In the genomic region with DNA sequence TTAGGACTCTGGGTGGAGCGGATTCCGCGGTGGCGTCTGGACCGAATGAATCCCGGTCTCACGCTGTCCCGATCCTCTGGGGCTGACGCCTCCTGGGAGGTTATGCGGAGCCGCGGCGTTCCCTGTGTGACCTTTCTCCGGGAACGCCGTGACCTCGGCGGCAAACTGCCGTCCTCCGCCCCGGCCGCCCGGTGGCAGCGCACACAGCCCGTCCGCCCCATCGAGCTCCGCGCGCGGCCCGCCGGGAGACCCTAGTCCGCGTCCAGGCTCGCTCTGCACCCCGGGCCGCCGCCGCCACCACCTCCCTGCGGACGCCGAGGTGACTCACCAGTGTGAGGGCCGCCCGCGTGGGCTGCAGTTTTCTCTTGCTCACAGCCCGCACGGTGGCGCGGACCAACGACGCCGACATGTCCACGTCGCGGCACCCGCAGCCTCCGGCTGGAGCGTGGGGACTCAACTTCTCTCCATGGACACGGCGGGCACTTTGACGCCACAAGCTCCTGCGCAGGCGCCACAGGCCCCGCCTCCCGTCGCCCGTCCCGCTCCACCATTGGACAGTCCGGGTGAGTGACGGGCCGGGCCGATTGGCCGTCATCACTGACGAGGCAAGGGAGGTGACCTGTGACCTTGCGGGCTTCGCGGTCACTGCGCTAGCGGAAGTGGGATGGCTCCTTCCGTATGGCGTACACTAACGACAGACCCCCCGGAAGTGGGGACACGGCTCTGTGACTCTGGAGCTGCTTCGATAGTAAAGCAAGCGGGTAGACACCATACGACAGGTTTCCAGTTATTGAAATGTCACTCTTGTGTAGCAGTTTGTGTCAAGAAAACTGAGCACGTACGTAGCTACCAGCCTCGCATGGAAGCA, we compare ENCODE assay signal across 8 mouse cellular contexts. TPM values are rescaled to one million over a fixed set of nuclear protein-coding genes. Genes with fewer than 3 reads are reported as not detected.
DNase-seq lines count a peak whose midpoint lies in the region; ATAC-seq and TF ChIP-seq lines count a peak whose summit lies in the region.

A gene (minus strand): TSS at position 515 of the 868 bp plus-strand sequence.

- ATAC-seq in heart, embryonic 12.5 days (ENCODE audit: insufficient number of reproducible peaks, low FRiP score): peak; percentile 96
- ATAC-seq in kidney, postnatal 0 days (replicated peaks; ENCODE audit: low FRiP score, low read depth): peak; percentile 97
- peak; percentile 94 for ATAC-seq in liver, embryonic 11.5 days (replicated peaks; ENCODE audit: low FRiP score)
- ATAC-seq in stomach, embryonic 14.5 days (ENCODE audit: insufficient number of reproducible peaks, insufficient read depth, low FRiP score, low read depth): peak; percentile 97

- H3K4me1 ChIP-seq in erythroblast, embryonic 14.5 days (ENCODE audit: control insufficient read depth): peaks cover 76% of the 10 kb centered on the region
- peaks cover 47% of the 10 kb centered on the region for H3K4me1 ChIP-seq in heart, embryonic 12.5 days (replicated peaks)
- peaks cover 41% of the 10 kb centered on the region for H3K4me1 ChIP-seq in kidney, postnatal 0 days (replicated peaks; ENCODE audit: insufficient read depth, low read length)
- H3K4me1 ChIP-seq in liver, embryonic 11.5 days (replicated peaks; ENCODE audit: control insufficient read depth, insufficient read depth, low read length): peaks cover 48% of the 10 kb centered on the region
- H3K4me1 ChIP-seq in stomach, embryonic 14.5 days (ENCODE audit: control insufficient read depth, insufficient read depth, low read length): peaks cover 38% of the 10 kb centered on the region

- under 1% methylated on average over 91 of the region's 91 CpGs for WGBS in heart, embryonic 12.5 days
- WGBS in kidney, postnatal 0 days: under 1% methylated on average over 85 of the region's 91 CpGs
- WGBS in liver, embryonic 11.5 days: under 1% methylated on average over 91 of the region's 91 CpGs
- WGBS in stomach, embryonic 14.5 days: under 1% methylated on average over 91 of the region's 91 CpGs

- peaks cover 29% of the 10 kb centered on the region for H3K36me3 ChIP-seq in C2C12 (ENCODE audit: control insufficient read depth, insufficient read depth)
- peaks cover 91% of the 10 kb centered on the region for H3K36me3 ChIP-seq in erythroblast, embryonic 14.5 days (ENCODE audit: control insufficient read depth)
- H3K36me3 ChIP-seq in heart, embryonic 12.5 days: peaks cover 17% of the 10 kb centered on the region
- peaks cover 7% of the 10 kb centered on the region; the same call in 1 of the 2 replicates for H3K36me3 ChIP-seq in kidney, postnatal 0 days (ENCODE audit: insufficient read depth, low read length)
- peaks cover 6% of the 10 kb centered on the region; the same call in 1 of the 2 replicates for H3K36me3 ChIP-seq in liver, embryonic 11.5 days (ENCODE audit: control insufficient read depth, insufficient read depth, low read length)
- H3K36me3 ChIP-seq in stomach, embryonic 14.5 days (ENCODE audit: control insufficient read depth, insufficient read depth, low read length): peaks cover 17% of the 10 kb centered on the region; the same call in 1 of the 2 replicates

- peak within 1 kb of the TSS; percentile 81 for H3K4me2 ChIP-seq in heart, embryonic 12.5 days
- H3K4me2 ChIP-seq in kidney, postnatal 0 days (ENCODE audit: low read length): peak within 1 kb of the TSS; percentile 87
- peak within 1 kb of the TSS; percentile 91 for H3K4me2 ChIP-seq in liver, embryonic 11.5 days
- H3K4me2 ChIP-seq in stomach, embryonic 14.5 days (replicated peaks; ENCODE audit: low read depth, low read length): peak within 1 kb of the TSS; percentile 70

- peak within 1 kb of the TSS; percentile 96 for H3K9ac ChIP-seq in heart, embryonic 12.5 days
- H3K9ac ChIP-seq in kidney, postnatal 0 days (ENCODE audit: low read depth, low read length): peak within 1 kb of the TSS; percentile 94
- peak within 1 kb of the TSS; percentile 93 for H3K9ac ChIP-seq in liver, embryonic 11.5 days (ENCODE audit: low read depth, low read length)
- peak within 1 kb of the TSS; percentile 85 for H3K9ac ChIP-seq in stomach, embryonic 14.5 days (replicated peaks; ENCODE audit: low read depth, low read length)

- no peaks in the 10 kb centered on the region for H3K27me3 ChIP-seq in C2C12 (ENCODE audit: control insufficient read depth, insufficient read depth, insufficient read length)
- H3K27me3 ChIP-seq in erythroblast, embryonic 14.5 days (ENCODE audit: control insufficient read depth): no peaks in the 10 kb centered on the region
- no peaks in the 10 kb centered on the region for H3K27me3 ChIP-seq in heart, embryonic 12.5 days (replicated peaks)
- no peaks in the 10 kb centered on the region for H3K27me3 ChIP-seq in kidney, postnatal 0 days (ENCODE audit: insufficient read depth, low read length)
- H3K27me3 ChIP-seq in liver, embryonic 11.5 days (replicated peaks; ENCODE audit: control insufficient read depth, insufficient read depth, low read length): no peaks in the 10 kb centered on the region
- H3K27me3 ChIP-seq in stomach, embryonic 14.5 days (ENCODE audit: control insufficient read depth, insufficient read depth, low read length): no peaks in the 10 kb centered on the region

- TF ChIP-seq CTCF in C2C12 (IDR thresholded peaks at IDR 0.05; ENCODE audit: control insufficient read depth, insufficient read depth, insufficient read length): no peak
- no peak for TF ChIP-seq CTCF in brain, embryonic 14.5 days (IDR thresholded peaks at IDR 0.05; ENCODE audit: borderline replicate concordance, extremely low read depth, insufficient read depth, insufficient read length)
- no peak; the same call in 1 of the 2 replicates for TF ChIP-seq CTCF in kidney, postnatal 0 days (IDR thresholded peaks at IDR 0.05; ENCODE audit: low read depth)

- peak within 1 kb of the TSS; percentile 85 for H3K4me3 ChIP-seq in C2C12 (ENCODE audit: insufficient read depth, poor library complexity, severe bottlenecking)
- peak within 1 kb of the TSS; percentile 100 for H3K4me3 ChIP-seq in erythroblast, embryonic 14.5 days (replicated peaks)
- H3K4me3 ChIP-seq in heart, embryonic 12.5 days: peak within 1 kb of the TSS; percentile 91
- H3K4me3 ChIP-seq in kidney, postnatal 0 days (replicated peaks; ENCODE audit: low read depth, low read length): peak within 1 kb of the TSS; percentile 91
- peak within 1 kb of the TSS; percentile 93 for H3K4me3 ChIP-seq in liver, embryonic 11.5 days (ENCODE audit: low read depth, low read length)
- H3K4me3 ChIP-seq in stomach, embryonic 14.5 days (ENCODE audit: low read depth, low read length): peak within 1 kb of the TSS; percentile 81

- H3K79me2 ChIP-seq in C2C12 (ENCODE audit: control insufficient read depth, insufficient read depth): peaks cover 46% of the 10 kb centered on the region

- H3K27ac ChIP-seq in heart, embryonic 12.5 days (ENCODE audit: poor library complexity, severe bottlenecking): peak within 1 kb of the TSS; percentile 99
- peak within 1 kb of the TSS; percentile 99 for H3K27ac ChIP-seq in kidney, postnatal 0 days
- H3K27ac ChIP-seq in liver, embryonic 11.5 days (ENCODE audit: low read depth, low read length): peak within 1 kb of the TSS; percentile 100
- peak within 1 kb of the TSS; percentile 86 for H3K27ac ChIP-seq in stomach, embryonic 14.5 days (ENCODE audit: low read length)

- H3K79me3 ChIP-seq in C2C12 (ENCODE audit: low read depth): peaks cover 38% of the 10 kb centered on the region

- H3K9me3 ChIP-seq in erythroblast, embryonic 14.5 days (ENCODE audit: control insufficient read depth, low read length): no peaks in the 10 kb centered on the region
- H3K9me3 ChIP-seq in heart, embryonic 12.5 days (replicated peaks): no peaks in the 10 kb centered on the region
- no peaks in the 10 kb centered on the region for H3K9me3 ChIP-seq in kidney, postnatal 0 days (replicated peaks; ENCODE audit: low read length)
- H3K9me3 ChIP-seq in liver, embryonic 11.5 days (ENCODE audit: control insufficient read depth, low read length): no peaks in the 10 kb centered on the region
- no peaks in the 10 kb centered on the region for H3K9me3 ChIP-seq in stomach, embryonic 14.5 days (ENCODE audit: control insufficient read depth, low read depth, low read length)

- peak; percentile 23; the same call in 1 of the 2 replicates for TF ChIP-seq POLR2A in brain, embryonic 14.5 days (IDR thresholded peaks at IDR 0.05; ENCODE audit: borderline replicate concordance, extremely low read depth, insufficient read depth, insufficient read length, poor library complexity, severe bottlenecking)

- peak; percentile 99 for DNase-seq in brain, embryonic 14.5 days (ENCODE audit: low read depth)
- peak; percentile 97 for DNase-seq in kidney, postnatal 0 days (ENCODE audit: low spot score)
- DNase-seq in liver, embryonic 11.5 days (ENCODE audit: low spot score): peak; percentile 99
- DNase-seq in naive thymus-derived CD4-positive, alpha-beta T cell, adult 2 months (ENCODE audit: low read depth): peak; percentile 99

- H3ac ChIP-seq in C2C12 (ENCODE audit: control insufficient read depth, insufficient read length, low read depth): peak within 1 kb of the TSS; percentile 73

TF ChIP-seq in C2C12, 6 proteins besides CTCF, POLR2A, EP300 and RAD21:
- TF ChIP-seq CEBPB (IDR thresholded peaks at IDR 0.05; ENCODE audit: low read depth) (no peak), MAX (IDR thresholded peaks at IDR 0.05) (peak; percentile 3)

RNA-seq across cellular contexts. Expression of the gene that starts here (rescaled TPM):
- 43.2 TPM for polyA plus RNA-seq in C2C12 (2012; fragmentation: generic; extraction: Trizol)
- polyA plus RNA-seq in brain, embryonic 14.5 days (2012; rRNA removed): 130 and 135 TPM in 2 replicates
- 62.3 and 68.6 TPM in 2 replicates for polyA plus RNA-seq in erythroblast, embryonic 14.5 days (2012)
- 155 and 159 TPM in 2 replicates for polyA plus RNA-seq in heart, embryonic 12.5 days (2016; fragmentation: Nextera tagmentation; extraction: Ambion mirVana)
- polyA plus RNA-seq in kidney, postnatal 0 days (2015; fragmentation: Nextera tagmentation; extraction: Ambion mirVana): 148 and 153 TPM in 2 replicates
- polyA plus RNA-seq in liver, embryonic 11.5 days (2014; fragmentation: Nextera tagmentation; extraction: Ambion mirVana): 173 and 181 TPM in 2 replicates
- 120 and 121 TPM in 2 replicates for polyA plus RNA-seq in stomach, embryonic 14.5 days (2014; fragmentation: Nextera tagmentation; extraction: Ambion mirVana)

Comparison
In these comparisons a context has a peak if more than half of its experiments do, and no peak if none do; other contexts are left out.
1. Peak in every context shown above with its lines: DNase-seq, ATAC-seq, H3K4me3 ChIP-seq and H3K27ac ChIP-seq.